Mouse (Mus musculus): ENCODE results near the gene Tspan18.

- TF ChIP-seq CTCF (IDR thresholded peaks at IDR 0.05; ENCODE audit: borderline replicate concordance, extremely low read depth, insufficient read depth, insufficient read length) (no peak), POLR2A (IDR thresholded peaks at IDR 0.05; ENCODE audit: borderline replicate concordance, extremely low read depth, insufficient read depth, insufficient read length, poor library complexity, severe bottlenecking) (no peak)
Observed at GRCm38 (mm10) chr2:93267791-93268190, 66.5 kb downstream of the Tspan18 start.

Data from brain, embryonic 14.5 days (tissue).